Comparison of ENCODE assay signal across 26 mouse cellular contexts in the genomic region with DNA sequence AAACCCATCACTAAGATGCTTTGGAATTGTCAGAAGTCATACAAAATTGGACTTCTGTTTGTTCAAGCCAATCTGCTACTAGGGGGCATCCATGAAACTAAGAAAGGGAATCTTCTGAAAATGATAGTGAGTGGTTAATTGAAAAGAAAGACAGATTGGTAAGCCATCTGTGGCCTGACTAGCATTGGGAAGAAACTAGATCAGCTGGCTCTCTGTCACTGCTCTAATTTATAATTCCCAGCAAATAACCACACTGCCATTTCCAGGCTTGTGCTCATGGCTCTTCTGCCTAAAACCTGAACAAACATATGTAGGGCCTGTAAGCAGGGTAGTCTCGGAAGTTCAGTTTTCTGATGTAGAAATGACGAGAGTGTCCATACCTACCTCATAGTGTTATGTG.
DNase-seq lines count a peak whose midpoint lies in the region; ATAC-seq lines count a peak whose summit lies in the region.
"Had no signal": no experiment of that assay in that cellular context is flagged by ENCODE, and none has a peak within 500 bp of the region (broad histone marks: within the 10 kb centered on the region; RNA-seq: fewer than 3 reads in every experiment).

No protein-coding gene starts in this region.

- H3K27me3 ChIP-seq in forebrain, embryonic 14.5 days (replicated peaks; ENCODE audit: control insufficient read depth, insufficient read depth, low read length), result no peaks in the 10 kb centered on the region
- H3K27me3 ChIP-seq in forebrain, embryonic 13.5 days, result no peaks in the 10 kb centered on the region
- H3K27me3 ChIP-seq: embryonic facial prominence, embryonic 12.5 days; embryonic facial prominence, embryonic 15.5 days; heart, embryonic 12.5 days; heart, embryonic 15.5 days; hindbrain, embryonic 13.5 days; intestine, embryonic 15.5 days had no signal

- WGBS in forebrain, embryonic 14.5 days, result 84% methylated on average over 2 of the region's 2 CpGs
- WGBS in forebrain, embryonic 13.5 days, result 82% methylated on average over 2 of the region's 2 CpGs

- no peaks in the 10 kb centered on the region for H3K9me3 ChIP-seq in forebrain, embryonic 14.5 days (replicated peaks; ENCODE audit: control insufficient read depth, low read length)
- no peaks in the 10 kb centered on the region for H3K9me3 ChIP-seq in forebrain, embryonic 13.5 days (replicated peaks)
- H3K9me3 ChIP-seq: embryonic facial prominence, embryonic 12.5 days; embryonic facial prominence, embryonic 15.5 days; heart, embryonic 12.5 days; heart, embryonic 15.5 days; hindbrain, embryonic 10.5 days; hindbrain, embryonic 13.5 days; intestine, embryonic 15.5 days had no signal

- no peaks in the 10 kb centered on the region for H3K36me3 ChIP-seq in forebrain, embryonic 14.5 days (ENCODE audit: control insufficient read depth, insufficient read depth, low read length)
- H3K36me3 ChIP-seq in forebrain, embryonic 13.5 days (ENCODE audit: poor library complexity, severe bottlenecking), result no peaks in the 10 kb centered on the region
- H3K36me3 ChIP-seq: embryonic facial prominence, embryonic 12.5 days; embryonic facial prominence, embryonic 15.5 days; heart, embryonic 12.5 days; heart, embryonic 15.5 days; hindbrain, embryonic 10.5 days; hindbrain, embryonic 13.5 days; intestine, embryonic 15.5 days had no signal

- H3K4me2 ChIP-seq in forebrain, embryonic 14.5 days (ENCODE audit: low read length), result no peak overlapping the region
- no peak overlapping the region for H3K4me2 ChIP-seq in forebrain, embryonic 13.5 days
- H3K4me2 ChIP-seq: embryonic facial prominence, embryonic 12.5 days; embryonic facial prominence, embryonic 15.5 days; heart, embryonic 12.5 days; heart, embryonic 15.5 days; hindbrain, embryonic 13.5 days; intestine, embryonic 15.5 days had no signal

- H3K9ac ChIP-seq in forebrain, embryonic 14.5 days (ENCODE audit: low read length), result no peak overlapping the region
- no peak overlapping the region for H3K9ac ChIP-seq in forebrain, embryonic 13.5 days
- H3K9ac ChIP-seq: embryonic facial prominence, embryonic 12.5 days; embryonic facial prominence, embryonic 15.5 days; heart, embryonic 12.5 days; heart, embryonic 15.5 days; hindbrain, embryonic 13.5 days; intestine, embryonic 15.5 days had no signal

- H3K4me1 ChIP-seq in forebrain, embryonic 14.5 days (ENCODE audit: control insufficient read depth, insufficient read depth, low read length), result no peaks in the 10 kb centered on the region
- no peaks in the 10 kb centered on the region for H3K4me1 ChIP-seq in forebrain, embryonic 13.5 days
- H3K4me1 ChIP-seq: embryonic facial prominence, embryonic 12.5 days; embryonic facial prominence, embryonic 15.5 days; heart, embryonic 12.5 days; heart, embryonic 15.5 days; hindbrain, embryonic 10.5 days; hindbrain, embryonic 13.5 days; intestine, embryonic 15.5 days had no signal

- H3K27ac ChIP-seq in forebrain, embryonic 14.5 days (ENCODE audit: low read depth, low read length), result no peak overlapping the region
- no peak overlapping the region for H3K27ac ChIP-seq in forebrain, embryonic 13.5 days
- H3K27ac ChIP-seq: embryonic facial prominence, embryonic 12.5 days; embryonic facial prominence, embryonic 15.5 days; heart, embryonic 15.5 days; hindbrain, embryonic 10.5 days; hindbrain, embryonic 13.5 days; intestine, embryonic 15.5 days had no signal

- no peak overlapping the region for H3K4me3 ChIP-seq in forebrain, embryonic 14.5 days (ENCODE audit: low read depth, low read length)
- H3K4me3 ChIP-seq in forebrain, embryonic 13.5 days, result no peak overlapping the region
- H3K4me3 ChIP-seq: embryonic facial prominence, embryonic 12.5 days; embryonic facial prominence, embryonic 15.5 days; erythroblast, embryonic 14.5 days; heart, embryonic 12.5 days; heart, embryonic 15.5 days; hindbrain, embryonic 10.5 days; hindbrain, embryonic 13.5 days; intestine, embryonic 15.5 days had no signal

- peak; percentile 35 for DNase-seq in forebrain, embryonic 14.5 days (ENCODE audit: low spot score)
- DNase-seq in layer of hippocampus, adult 11-12 months (ENCODE audit: low spot score), result peak; percentile 3
- DNase-seq in layer of hippocampus, postnatal 25 days (ENCODE audit: extremely low spot score in 1 of 2, low spot score in 1 of 2), result no peak
- peak; percentile 16 for DNase-seq in brain, embryonic 18.5 days (ENCODE audit: low read depth, low spot score)
- DNase-seq: adrenal gland, adult 8-10 months; adrenal gland, postnatal 36 days; cerebellum, adult 18-20 months; cerebellum, adult 9-10 months; cerebellum, postnatal 25 days; gastrocnemius, postnatal 25 days; heart, adult 18-20 months; heart, postnatal 10 days; heart, postnatal 36 days; kidney, adult 11 months had no signal

- ATAC-seq in forebrain, embryonic 14.5 days, result no peak
- ATAC-seq in forebrain, embryonic 13.5 days, result no peak
- ATAC-seq in erythroblast, adult 5-6 weeks (replicated peaks; ENCODE audit: low FRiP score, poor library complexity, severe bottlenecking), result no peak
- ATAC-seq: activated CD4-positive, CD25-positive, alpha-beta regulatory T cell, adult 4 months; hindbrain, embryonic 16.5 days; intestine, embryonic 15.5 days had no signal

Comparison
In these comparisons a context has a peak if more than half of its experiments do, and no peak if none do; other contexts are left out.
1. DNase-seq: peak in forebrain, embryonic 14.5 days (single experiment), layer of hippocampus, adult 11-12 months (single experiment) and brain, embryonic 18.5 days (single experiment); none in layer of hippocampus, postnatal 25 days (0 of 2).